Mouse (Mus musculus) skeletal muscle tissue, adult 2 months (tissue): ENCODE data around the gene Cdh16.
"Not testable (repeated sequence)": the region's sequence is repeated elsewhere in the genome, so short reads cannot be mapped to it uniquely, and the experiment has no call there.

Experiments
- DNase-seq: peaks from one replicate; pipeline ENCODE4 v3.0.0-alpha.2; 2012; ENCODE audit warnings: low read depth, low spot score

The Cdh16 gene

DNA sequence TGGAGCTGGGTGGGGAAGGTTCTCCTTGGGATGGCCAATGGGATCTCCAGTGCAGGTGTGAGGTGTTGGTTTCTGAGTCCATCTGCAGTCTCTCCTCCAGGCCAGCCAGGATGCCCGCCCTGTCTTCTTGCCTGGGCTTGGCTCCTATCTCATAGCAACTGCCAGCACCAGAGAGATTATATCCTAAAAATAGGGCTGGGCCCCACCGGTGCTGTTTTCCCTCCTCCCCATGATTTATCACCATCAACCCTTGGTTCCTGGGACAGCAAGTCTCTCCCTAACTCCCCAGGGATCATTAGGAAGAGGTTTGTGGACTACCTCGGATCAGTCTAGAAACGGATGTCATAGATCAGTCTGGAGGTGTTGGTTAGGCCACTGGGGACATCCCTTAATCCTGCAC is 11.1 kb downstream of the Cdh16 start:
- peak; percentile 47 for DNase-seq

DNA sequence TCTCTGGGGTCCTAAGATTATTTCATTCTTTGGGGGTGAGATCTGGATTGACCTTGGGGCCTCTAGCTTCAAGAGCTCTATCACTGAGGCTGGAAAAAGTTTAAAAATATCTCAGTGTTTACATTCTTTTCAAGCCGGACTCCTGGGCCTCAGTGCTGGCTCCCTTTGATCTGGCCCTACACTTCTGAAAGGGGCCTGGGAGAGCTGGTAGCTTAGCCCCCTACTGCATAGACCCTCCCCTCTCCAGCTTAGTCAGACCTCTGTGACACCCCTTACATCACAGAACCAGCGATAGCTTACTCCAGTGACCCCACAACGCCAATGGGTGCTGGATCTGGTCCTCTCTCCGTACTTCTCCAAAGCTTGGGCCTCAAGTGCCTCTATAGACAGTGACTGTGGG is 12.6 kb downstream of the Cdh16 start:
- no peak for DNase-seq

DNA sequence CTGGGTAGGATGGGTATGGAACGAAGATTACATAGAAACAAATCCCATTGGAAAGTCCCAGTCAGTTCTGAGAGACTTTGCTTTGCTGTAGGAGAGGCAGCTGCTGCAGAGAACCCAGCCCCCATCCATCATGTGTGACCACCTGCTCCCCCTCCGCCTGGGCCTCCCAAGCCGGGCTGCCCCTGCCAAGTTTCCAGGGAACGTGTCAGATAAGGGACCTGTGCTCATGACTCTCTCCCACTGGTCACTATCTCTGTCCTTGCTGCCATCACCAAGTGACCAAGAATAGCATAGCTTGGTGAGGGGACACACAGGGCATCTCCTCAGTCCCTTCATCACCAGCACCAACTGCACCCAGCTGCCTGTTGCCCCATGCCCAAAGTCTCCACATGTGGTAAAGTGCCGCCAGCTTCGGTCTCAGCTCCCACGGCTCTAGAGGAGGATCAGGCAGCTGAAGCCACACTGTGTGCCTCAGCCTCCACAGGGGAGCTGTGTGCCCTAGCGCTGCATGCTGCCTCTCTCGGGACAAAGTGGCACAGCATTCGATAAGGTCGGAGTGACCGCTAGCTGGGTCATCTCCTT is 13.9 kb downstream of the Cdh16 start:
- no peak for DNase-seq

DNA sequence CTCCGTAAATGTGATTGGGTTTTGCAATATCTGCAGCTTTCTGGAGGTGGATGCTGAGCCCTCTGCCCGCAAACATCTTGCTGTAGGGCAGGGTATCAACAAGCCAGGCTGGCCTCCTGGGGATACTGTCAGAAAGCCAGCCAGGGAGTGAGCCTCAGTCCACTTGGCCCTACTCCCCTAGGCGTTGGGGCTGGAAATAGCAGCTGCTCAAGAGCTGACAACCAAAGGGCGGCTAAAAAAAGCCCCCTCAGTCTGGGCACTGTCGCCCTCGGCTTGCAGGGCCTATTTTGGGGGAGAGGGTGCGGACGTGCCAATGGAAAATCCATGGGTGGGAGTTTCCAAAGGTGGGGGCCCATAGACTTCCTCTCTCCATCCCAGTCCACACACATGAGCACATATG is 15.0 kb downstream of the Cdh16 start:
- DNase-seq, result peak; percentile 77

DNA sequence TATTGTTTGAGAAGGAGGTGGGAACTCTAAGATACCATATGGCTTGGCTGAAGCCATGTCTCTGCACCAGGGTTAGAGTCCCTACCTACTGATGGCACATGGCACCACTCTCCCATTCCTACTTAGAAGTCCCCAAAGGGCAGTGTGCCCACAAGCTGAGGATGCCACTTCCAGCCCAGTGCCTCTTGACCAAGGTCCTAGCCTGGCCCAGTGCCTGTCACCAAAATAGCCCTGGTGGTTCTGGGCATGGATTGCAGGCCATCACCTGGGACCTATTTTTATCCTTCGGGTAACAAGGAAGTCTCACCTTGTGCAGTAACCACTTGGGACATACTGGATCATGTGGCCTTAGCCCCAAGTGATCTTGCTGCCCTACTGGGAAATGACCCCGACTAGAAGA is 16.3 kb downstream of the Cdh16 start:
- peak; percentile 88 for DNase-seq

DNA sequence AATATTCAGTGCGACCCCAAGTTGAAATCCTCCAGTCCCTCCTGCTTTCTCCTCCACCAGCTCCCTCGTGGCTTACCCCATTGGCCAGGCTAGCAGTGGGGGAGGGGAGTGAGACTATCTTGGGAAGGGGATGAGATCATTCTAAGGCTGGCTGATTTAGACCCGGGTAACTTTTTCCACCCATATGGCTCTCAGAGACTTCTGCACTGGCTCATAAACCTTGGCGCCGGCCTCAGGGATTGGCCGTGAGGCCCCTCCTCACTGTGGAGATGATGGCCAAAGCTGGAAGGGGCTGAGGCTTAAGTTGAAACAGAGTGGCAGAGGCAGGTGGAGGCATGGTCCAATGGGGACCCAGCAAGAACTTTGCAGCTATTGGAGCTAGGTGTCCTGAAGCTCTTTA is 17.9 kb downstream of the Cdh16 start:
- no peak for DNase-seq

DNA sequence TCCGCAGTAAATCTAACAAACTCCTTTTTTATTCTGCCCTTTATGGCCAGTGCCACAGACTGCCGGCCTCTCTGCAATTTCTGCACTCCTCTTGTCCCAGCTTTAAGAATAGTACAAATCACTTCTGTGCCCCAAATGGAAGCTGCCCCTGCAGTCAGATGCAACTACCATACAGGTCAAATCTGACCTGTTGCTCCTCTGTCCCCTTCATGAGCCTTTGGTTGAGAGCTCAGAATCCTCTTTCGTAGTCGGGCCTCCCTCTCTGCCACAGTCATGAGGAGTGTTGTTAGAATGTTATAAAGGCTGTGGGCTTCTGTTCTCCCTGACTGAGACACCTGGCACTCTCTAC is 21.0 kb downstream of the Cdh16 start:
- no peak for DNase-seq

DNA sequence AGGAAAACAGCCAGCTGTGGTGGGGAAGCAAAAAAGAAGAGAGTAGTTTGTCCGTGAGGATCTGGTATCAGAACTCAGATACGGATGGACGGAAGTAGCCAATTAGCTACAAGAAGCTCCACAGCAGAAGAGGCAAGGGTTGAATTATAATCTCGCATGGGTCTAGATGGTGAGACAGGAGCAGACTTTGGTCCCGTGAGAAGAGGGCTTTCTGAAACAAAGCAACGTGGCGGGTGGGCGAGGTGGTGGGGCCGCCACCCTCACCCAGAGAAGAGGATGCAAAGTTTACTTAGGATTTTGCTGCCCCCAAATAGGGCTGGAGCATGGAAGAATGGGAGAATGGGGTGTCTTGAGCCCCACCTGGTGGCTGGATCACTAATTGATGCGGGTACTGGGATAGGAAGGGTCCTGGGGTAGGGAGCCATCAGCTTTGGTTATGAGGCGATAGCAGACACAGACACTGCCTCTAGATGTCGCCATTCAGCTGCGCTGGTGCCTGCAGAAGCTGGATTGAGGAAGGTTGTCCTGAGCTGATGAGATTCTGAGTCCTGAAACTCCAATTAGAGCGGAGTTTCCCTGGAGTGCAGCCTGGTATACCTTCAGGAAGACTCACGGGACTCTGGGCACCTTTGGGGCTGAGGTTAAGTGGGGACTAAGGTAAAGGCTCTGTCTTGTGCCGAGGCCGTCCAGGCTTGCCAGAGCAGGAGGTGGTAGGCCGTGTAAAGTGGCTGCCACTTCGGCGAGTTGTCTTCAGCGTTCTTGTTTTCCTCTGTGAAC is 21.5 kb downstream of the Cdh16 start:
- DNase-seq, result peak; percentile 76

DNA sequence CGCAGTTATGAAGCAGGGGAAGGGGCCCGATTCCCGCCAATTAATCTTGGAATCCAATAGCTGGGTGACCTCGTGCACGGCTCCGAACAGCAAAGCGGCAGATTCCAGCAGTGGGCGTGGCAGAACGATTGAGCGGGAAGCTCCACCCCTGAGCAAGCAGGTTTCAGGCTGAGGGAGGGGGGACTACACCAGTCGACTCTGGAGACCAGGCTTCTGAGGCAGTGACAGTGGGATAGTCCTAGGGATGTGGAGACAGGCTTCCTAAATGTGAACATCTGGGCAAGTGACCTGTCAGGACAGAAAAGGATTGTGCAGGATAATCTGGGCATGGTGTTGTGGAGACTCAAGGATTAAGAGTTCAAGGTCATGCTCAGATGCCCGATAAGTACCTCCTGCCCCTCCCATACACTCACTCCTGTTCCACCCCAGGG is 22.2 kb downstream of the Cdh16 start:
- no peak for DNase-seq

DNA sequence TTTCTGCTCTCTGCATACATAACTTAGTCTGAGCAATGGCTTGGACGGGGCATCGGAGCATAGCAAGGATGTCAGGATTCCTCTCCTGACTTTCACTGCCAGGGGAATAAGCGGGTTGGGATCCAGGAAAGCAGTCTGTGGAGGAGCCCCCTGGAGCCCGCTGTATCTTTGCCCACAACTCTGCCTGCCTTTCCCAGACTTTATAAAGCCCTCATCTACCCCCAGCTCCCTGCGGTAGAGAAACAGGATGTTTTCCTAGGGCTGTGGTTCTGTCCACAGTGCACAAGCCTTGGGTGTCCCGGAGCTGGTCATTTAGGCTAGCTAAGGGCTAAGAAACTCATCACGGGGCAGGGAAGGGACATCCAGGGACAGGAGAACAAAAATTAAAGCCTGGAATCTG is 22.8 kb downstream of the Cdh16 start:
- DNase-seq, result no peak

DNA sequence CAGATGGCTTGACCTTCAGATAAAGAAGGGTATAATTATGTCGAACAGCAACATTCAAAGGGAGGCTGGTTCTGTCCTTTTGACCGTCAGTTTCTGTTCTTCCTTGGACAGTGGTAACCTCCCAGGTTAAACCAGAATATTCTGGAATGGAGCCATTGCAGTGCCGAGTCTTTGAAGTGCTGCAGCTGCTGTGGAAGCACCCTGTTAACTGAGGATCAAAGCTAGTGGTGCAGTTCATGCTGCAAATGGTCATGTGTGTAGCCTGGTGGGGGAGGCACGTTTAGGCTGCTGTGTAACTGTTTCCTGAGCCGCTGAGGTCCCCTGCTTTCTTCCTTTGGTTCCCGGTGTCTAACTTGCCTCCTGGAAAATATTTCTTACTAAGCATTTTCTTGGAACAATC is 25.7 kb downstream of the Cdh16 start:
- DNase-seq, result no peak

DNA sequence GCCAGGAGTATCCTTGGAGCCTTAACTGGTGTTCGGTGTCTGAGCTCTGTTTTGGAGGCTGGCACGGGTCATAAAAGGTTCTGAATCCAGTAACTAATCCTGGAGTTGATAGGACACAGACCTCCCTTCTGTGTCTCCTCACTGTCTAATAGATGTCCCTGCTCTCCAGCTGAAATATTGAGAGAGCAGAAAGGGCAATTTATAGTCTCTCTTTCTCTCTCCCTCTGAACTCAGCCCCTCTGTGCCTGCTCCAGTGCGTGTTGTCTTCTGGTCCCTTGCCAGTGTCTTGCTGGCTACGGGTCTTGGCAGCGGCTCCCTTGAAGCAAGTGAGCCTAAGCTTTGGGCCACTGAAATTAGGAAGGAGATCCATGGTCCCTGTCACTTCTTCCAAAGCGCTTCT is 26.5 kb downstream of the Cdh16 start:
- peak; percentile 40 for DNase-seq

DNA sequence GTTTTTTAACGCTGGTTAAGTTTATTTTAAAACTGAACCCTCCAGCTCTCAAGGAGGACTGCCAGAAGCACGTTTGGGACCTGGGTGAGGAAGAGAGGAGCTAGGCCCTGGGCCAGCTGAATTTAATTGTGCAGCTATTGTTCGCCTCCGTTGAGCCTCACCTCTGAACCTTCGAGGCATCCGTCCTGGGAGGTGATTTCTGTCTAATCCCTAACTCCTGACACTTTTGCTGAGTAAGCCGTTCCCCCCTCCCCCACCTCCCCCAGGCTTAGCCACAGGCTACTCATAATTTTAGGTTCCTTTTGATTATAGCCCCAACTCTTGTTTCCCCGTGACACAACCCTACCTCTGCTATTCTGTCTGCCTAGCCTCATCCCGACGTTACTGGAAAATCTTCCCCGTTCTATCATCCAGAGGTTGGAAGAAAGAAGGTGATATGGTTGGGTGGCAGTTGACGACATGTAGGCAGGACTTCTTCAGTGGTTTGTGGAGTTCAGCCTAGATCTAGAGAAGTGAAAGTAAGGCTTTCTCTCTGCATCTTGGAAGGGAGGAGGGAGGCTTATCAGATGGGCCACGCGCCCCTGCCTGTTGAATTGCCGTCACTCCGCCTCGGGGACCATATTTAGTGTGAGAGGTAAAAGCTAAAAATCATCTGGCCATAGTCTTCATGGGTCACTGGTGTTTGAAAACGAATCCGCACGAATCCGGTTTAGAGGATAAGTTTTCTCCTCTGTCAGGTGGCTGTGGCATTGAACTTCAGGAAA is 28.2 kb downstream of the Cdh16 start:
- no peak for DNase-seq

DNA sequence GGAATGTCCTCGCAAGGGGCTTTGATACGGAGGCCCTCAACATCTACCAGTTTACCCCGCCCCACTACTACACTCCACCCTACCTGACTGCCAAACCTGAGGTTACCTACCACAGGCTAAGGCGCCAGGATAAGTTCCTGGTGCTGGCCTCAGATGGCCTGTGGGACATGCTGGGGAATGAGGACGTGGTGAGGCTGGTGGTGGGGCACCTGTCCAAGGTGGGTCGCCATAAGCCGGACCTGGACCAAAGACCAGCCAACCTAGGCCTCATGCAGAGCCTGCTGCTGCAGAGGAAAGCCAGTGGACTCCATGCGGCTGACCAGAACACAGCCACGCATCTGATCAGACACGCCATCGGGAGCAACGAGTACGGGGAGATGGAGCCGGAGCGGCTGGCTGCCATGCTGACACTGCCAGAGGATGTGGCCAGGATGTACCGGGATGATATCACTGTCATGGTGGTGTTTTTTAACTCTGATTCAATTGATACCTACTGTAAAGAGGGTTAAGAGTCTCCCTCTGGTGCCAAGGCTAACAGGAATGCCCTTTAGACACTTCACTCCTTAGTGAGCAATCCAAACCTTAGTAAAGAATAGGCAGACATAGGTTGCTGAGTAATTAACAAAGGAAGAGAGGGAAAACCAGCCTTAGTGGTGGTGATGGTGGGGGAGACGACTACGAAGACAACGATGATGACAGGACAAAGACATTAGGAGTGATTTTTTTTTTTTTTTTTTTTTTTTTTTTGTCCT is 29.4 kb downstream of the Cdh16 start:
- no peak for DNase-seq

DNA sequence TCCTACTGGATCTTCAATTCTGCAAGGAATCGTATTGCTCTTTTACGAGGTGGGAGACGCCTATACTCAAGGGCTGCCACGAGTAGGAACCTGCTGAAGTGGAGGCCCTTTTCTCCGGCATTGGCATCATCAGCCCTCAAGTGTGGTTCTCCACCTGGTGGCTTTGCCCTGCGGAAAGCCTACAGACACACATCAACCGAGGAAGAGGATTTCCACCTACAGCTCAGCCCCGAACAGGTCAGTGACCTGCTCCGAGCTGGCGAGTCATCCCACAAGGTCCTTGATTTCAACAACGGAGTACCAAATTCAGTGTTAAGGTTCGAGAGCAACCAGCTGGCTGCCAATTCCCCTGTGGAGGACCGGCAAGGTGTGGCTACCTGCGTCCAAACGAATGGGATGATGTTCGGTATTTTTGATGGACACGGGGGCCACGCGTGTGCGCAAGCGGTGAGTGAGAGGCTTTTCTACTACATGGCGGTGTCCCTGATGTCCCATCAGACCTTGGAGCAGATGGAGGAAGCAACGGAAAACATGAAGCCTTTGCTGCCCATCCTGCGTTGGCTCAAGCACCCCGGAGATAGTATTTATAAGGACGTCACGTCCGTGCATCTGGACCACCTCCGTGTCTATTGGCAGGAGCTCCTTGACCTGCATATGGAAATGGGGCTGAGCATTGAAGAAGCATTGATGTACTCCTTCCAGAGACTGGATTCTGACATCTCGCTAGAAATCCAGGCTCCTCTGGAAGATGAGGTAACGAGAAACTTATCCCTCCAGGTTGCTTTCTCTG is 30.5 kb downstream of the Cdh16 start:
- DNase-seq, result no peak

DNA sequence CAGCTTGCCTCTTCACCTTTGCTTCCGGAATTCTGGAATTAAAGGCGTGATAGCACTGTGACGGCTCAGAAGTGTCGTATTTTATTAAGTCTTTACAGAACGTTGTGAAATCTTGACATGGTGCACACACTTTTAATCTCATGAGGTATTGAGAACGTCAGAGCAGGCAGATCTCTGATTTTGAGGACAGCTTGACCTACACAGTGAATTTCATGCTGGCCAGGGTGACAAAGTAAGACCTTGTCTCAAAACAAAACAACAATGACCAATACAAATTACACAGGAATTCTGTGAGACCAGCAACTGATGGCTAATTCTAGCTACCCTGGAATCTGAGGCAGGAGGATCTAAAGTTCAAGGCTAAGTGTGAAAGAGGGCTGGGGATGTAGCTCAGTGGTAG is 31.6 kb downstream of the Cdh16 start:
- DNase-seq, result no peak

DNA sequence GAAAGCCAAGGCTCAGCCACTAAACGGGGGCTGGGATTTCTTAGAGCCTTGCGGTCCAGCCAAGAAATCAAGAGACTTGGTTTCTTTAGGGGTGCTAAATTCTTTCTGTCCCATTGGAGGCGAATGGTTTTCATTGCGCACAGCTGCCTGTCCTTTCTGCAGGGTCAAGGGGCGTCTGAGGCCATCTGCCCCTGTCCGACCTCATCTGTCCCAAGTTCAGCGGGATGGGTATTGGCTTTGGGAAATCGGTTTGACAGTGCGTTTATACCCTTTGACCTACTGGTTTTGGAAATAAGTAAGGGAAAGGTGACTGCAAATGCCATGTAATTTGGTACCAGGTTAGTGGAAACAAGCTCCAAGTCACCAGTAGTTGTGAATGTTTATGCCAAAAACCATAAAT is 32.3 kb downstream of the Cdh16 start:
- no peak for DNase-seq

DNA sequence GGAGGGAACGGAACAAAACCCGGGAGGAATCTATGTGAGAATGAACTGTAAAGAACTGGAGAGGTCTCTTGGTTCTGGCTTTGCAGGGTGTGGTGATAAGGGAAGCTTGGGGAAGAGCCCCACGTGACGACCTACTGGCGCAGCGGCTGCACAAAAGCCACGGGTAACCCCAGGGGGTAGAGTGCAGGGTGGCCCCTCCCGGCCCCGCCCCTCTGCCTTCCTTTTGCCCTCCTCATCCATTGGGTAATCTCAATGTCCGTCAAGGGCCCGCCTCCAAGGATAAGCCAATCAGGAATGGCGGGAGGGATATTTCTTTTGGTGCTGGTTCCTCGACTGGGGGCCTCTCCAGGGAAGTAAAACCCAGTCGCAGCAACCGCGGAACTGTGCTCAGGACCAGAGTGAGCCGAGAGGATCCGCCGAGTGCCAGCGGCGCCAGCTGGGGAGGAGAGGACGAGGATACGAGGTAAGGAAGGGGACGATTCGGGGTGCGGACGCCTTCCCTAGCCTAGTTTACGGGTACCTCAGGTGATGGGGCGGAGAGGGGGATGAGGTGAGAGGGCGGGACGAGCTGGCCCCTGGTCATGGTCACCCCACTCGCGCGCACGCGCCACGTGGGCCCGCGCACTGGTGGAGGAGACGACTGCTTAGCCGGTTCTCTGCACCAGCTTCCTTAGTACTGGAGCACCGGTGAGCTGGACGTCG is 32.9 kb downstream of the Cdh16 start, which contains the start of gene Pdp2:
Pdp2 (plus strand) TSS at position 319 of the 702 bp plus-strand sequence.
- peak; percentile 92 for DNase-seq

DNA sequence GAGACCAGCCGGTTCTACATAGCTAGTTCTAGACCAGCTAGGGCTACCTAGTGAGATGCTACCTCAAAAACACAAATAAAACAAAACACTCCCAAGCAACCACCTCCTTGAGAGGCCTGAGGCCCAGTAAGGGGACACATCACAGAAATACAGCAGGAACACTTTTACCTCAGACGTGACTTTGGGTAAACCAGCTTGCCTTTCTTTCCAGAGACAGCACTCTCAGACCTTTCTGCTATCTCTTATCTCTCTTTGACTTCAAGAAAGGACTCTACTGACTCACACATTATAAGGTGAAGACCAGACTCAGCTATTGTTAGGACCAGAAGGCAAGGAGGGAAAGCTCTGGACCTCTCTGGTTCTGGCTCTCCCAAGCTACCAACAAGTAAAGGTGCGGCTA is 33.9 kb downstream of the Cdh16 start:
- DNase-seq, result no peak

DNA sequence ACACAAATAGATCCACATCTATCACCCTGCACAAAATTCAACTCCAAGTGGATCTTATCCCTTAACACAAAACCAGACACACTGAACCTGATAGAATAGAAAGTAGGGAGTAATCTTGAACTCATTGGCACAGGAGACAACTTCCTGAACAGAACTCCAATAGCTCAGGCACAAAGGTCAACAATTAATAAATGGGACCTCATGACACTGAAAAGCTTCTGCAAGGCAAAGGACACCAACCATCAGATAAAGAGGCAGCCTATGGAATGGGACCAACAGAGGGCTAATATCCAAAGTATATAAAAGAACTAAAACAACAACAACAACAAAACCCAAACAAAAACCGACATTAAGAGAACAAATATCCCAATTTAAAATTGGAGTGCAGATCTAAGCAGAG is 39.7 kb downstream of the Cdh16 start:
- no peak for DNase-seq

DNA sequence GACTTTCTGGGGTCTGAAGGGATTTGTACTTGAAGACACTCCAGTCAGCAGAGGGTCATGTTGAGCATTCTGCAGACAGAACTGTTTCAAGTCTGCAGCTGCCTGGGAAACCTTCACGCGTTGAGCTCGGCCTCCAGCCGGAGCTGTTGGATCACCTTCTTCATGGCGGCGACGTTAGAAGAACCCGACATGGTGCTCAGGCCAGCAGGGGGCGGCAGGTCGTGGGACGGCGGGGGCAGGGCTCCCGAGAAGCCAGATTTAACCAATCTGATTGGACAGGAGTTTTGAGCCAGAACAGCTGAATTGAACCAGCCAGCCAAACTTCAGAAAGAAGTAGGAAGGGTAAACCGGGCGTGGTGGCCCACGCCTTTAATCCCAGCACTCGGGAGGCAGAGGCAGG is 46.6 kb downstream of the Cdh16 start:
- DNase-seq, result not testable (repeated sequence)
